Mouse (Mus musculus) testis, postnatal 14 days (tissue): ENCODE measurements around the gene Zfp819.

Experiments
- DNase-seq: peaks from one replicate; pipeline ENCODE4 v3.0.0; 2021; ENCODE audit warnings: low spot score

The Zfp819 gene

GRCm38 (mm10) chr7:43606896-43607742 is at the start of gene Zfp819:
TSS of gene Zfp819 (plus strand) at chr7:43607169.
- peak; percentile 72 for DNase-seq

- DNase-seq: peak; percentile 79
Observed at GRCm38 (mm10) chr7:43562006-43562633, 44.8 kb upstream of the Zfp819 start, which contains the start of gene Zfp658. TSS of gene Zfp658 (plus strand) at chr7:43562256.

GRCm38 (mm10) chr7:43562651-43563070 is 44.3 kb upstream of the Zfp819 start:
- no peak for DNase-seq

DNA sequence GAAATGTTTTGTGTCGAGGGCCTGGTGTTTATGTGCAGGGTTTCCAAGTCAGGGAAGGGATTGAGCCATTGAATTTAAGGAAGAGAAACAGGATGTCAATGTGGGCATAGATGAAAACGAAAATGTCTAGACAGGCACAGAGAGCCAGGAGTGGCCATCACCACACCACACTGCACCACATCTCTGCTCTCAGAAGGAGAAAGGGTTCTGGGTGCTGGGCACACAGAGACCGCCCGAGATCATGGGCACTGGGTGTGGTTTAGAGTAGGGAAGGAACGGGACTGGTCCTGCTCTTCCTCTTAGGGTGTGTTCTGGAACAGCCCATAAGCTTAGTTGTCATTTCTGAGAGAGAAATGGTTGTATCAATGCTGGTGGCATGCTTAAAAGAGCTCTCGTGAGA is 43.7 kb upstream of the Zfp819 start:
- DNase-seq: no peak

GRCm38 (mm10) chr7:43571216-43571615 is 35.8 kb upstream of the Zfp819 start:
- DNase-seq: no peak

DNA sequence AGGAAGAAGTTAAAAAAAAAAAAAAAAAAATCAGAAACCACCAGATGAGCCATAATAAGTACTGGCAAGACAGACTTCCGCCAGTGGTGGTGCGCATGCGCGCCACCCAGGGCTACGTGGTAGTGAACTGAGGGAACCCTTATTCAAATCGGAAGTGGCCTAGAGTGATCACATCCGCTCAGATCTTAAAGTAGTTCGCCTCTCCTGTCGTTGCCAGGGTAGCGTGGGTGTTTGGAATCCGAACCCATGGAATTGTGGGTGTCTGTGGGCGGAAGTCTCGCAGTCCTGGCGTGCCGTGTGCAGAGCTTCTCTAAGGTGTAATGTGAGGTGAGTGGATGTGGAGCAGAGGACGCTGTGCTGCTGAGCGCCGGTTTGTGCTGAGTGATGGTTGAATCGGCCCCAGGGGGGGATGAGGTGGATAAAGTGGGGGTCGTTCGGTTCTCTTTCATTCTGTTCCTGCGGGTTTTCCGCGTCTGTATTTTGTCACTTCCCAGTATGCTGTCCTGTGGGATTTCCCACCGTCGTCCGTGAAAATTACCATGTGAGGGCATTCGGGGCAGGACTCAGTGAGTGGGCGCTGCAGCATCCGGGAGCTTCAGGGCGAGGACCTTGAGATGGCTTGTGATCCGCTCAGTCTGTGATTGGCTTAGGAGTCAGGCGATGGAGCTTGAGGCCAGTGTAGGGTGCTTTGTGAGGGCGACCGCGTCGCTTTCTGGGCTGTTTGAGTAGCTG is 27.4 kb upstream of the Zfp819 start, which contains the start of gene Zfp719:
TSS of gene Zfp719 (plus strand) at position 171 of the 732 bp plus-strand sequence.
- DNase-seq: peak; percentile 91

GRCm38 (mm10) chr7:43580526-43580925 is 26.4 kb upstream of the Zfp819 start:
- DNase-seq: no peak

GRCm38 (mm10) chr7:43584790-43585189 is 22.2 kb upstream of the Zfp819 start:
- DNase-seq: no peak

DNA sequence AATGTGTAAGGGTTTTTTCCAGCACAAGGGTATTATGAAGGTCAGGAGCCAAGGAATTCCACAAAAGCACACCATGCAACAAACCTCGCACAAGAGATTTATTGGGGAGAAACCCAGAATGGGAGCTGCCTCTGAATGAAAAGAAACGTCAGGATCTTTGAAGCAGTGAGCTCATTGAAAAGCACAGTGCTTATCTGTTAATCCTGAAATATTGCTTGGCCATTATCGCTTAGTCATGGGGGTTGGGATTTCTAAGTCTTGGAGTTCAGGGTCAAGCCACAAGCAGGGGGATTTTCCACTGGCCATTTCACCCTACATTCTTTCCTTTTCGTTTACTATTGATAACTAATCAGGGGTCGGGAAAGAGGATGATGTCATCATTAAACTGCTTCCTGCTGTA is 5.1 kb upstream of the Zfp819 start:
- DNase-seq: no peak

GRCm38 (mm10) chr7:43607743-43608287 is 846 bp downstream of the Zfp819 start:
- DNase-seq: no peak

DNA sequence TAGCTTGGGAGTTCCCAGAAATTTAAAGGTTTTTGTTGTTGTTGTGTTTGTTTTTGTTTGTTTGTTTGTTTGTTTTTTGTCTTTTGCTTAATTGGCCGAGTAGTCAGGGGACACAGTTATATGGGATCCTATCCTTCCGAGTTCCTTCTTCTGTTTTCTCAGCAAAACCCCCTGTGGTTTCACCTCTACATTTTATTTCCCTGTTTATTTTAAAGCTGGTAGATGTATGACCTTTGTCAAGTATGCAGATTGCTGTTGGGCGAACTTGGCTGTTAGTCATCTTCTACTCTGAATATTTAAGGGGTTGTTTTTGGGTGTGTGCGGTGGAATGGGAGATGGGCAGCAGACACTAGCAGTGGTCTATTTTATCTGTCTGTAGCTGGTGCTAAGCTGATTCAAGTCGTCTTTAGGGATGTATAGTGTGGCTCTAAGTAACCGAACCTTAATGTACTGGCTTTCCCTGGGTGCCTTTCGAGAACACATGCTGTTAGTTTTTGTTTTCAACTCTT is 1.4 kb downstream of the Zfp819 start:
- no peak for DNase-seq

- no peak for DNase-seq
Observed at GRCm38 (mm10) chr7:43613816-43614551, 7.0 kb downstream of the Zfp819 start.

- DNase-seq: no peak
Observed at GRCm38 (mm10) chr7:43622927-43623326, 16.0 kb downstream of the Zfp819 start.

DNA sequence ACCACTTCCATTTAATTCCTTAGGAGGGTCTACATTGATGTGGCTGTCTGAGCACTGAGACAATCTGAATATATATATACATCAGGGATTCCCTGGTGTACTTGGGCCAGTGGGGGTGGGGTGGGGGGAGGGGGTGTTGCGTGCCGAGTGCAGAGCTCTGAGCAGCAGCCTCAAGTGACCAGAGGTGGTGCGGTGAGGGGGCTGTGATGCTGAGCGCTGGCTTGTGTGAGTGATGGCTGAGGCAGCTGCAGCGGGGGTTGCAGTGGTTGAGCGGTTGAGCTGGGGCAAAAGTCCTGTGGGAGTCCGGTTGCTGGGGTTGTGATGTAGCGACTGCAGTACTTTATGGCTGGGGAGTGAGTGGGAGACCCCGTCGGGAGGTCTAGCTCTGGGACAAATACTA is 16.9 kb downstream of the Zfp819 start:
- DNase-seq: no peak

DNA sequence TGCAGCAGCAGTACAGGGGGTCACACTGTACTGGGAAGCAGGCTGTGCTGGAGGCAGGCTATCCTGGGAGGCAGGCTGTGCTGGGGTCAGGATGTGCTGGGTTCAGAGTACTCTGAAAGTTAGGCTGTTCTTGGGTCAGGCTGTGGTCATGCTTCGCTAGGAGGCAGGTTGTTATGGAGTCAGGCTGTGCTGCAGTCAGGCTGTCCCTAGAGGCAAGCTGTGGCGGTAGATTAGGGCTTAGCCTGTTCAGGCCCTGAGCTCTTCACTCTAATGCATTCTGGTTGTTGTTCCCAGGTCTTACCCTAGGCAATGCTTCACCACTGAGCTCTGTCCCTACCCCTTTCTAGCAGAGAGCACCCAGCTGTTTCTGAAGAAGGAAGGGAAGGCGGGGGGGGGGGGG is 18.1 kb downstream of the Zfp819 start:
- no peak for DNase-seq

- no peak for DNase-seq
Observed at GRCm38 (mm10) chr7:43625794-43626422, 18.9 kb downstream of the Zfp819 start.

- DNase-seq: no peak
Observed at GRCm38 (mm10) chr7:43633940-43634339, 27.0 kb downstream of the Zfp819 start.

DNA sequence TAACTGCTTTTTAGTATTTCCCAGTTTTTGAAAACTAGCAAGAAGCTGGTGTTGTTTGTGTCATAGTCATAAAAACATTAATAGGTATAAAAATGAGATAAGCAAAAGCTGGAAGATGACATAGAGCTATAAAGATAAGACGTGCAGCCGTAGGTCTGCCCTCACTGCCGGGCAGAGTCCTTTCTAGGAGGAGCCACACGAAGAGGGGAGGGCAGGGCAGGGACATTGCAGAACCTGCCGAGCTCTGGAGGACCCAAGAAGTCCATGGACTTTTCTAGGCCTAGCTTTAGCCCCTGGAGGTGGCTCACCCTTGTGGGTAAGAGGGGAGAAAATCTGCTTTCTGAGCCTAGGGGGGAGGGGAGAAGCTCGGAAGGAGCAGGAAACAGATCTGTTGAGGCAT is 27.5 kb downstream of the Zfp819 start, which contains the start of gene Ceacam18:
TSS of gene Ceacam18 (plus strand) at position 208 of the 400 bp plus-strand sequence.
- no peak for DNase-seq

DNA sequence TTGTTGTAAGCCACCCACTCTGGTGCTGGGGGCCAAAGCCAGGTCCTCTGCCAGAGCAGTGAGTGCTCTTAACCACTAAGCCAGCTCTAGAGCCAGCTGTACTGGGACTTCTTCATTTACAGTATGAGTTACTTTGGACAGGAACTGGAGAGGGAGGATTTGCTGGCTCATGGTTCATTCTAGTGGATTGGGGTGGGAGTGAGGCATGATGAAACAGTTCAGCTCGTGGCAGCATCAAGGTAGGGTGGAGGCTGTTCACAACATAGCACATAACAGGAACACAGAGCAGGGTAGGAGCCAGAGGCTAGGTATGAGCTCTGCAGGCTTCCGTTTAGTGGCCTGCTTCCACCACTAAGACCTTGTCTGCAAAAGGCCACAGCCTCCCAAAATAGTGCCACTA is 29.2 kb downstream of the Zfp819 start:
- no peak for DNase-seq

DNA sequence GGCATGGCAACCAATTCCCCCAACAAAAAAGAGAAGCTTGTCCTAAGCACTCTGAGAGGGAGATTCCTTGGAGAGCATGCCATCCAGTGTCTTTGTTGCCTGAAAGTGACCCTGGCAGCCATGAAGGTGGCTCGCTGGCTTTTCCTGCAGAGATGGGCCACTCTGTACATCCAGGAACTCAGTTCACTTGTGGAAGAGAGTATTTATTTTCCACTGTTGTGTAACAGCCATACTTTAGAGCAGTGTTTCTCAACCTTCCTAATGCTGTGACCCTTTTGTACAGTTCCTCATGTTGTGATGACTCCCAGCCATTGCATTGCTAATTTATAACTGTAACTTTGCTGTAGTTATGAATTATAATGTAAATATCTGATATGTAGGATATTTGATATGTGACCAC is 30.1 kb downstream of the Zfp819 start:
- DNase-seq: no peak

DNA sequence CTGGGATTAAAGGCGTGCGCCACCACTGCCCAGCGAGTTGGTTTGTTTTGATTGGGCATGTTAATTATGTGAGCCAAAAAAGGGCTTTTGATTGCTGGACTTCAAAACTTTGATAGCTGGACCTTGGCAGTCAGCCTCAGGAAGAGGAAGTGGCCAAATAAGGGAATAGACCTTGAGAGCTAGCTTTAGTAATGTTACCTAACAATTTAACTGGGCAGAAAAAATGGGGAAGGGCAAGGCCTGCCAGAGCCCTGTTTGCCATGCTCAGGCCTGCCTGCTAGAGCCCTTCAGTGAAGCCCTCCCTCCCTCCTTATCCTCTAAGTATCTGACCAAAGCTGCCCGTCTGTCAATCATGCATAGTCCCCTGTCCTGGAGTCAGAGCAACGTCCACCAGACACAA is 35.6 kb downstream of the Zfp819 start:
- DNase-seq: no peak
